Mouse (Mus musculus): Measurements from ENCODE around the gene Pde4d. TPM values are rescaled to one million over a fixed set of nuclear protein-coding genes. Genes with fewer than 3 reads are reported as not detected.

The Pde4d gene
- total and polyA plus RNA-seq, 3 experiments: 3.6 to 71.4 (median 38.5) TPM

GRCm38 (mm10) chr13:109921336-109922038, 1471.7 kb downstream of the Pde4d start:
- DNase-seq: no peak

- peak; percentile 56 for DNase-seq
Observed at GRCm38 (mm10) chr13:109922228-109922627, 1472.5 kb downstream of the Pde4d start.

GRCm38 (mm10) chr13:109922782-109923181, 1473.0 kb downstream of the Pde4d start:
- DNase-seq: no peak

GRCm38 (mm10) chr13:109924771-109925170, 1475.0 kb downstream of the Pde4d start:
- no peak for DNase-seq

GRCm38 (mm10) chr13:109926277-109926920, 1476.7 kb downstream of the Pde4d start:
- DNase-seq: peak; percentile 33

- DNase-seq: no peak
Observed at GRCm38 (mm10) chr13:109927782-109928181, 1478.0 kb downstream of the Pde4d start.

- DNase-seq: peak; percentile 16
Observed at GRCm38 (mm10) chr13:109932688-109933087, 1482.9 kb downstream of the Pde4d start.

- DNase-seq: no peak
Observed at GRCm38 (mm10) chr13:109933554-109933953, 1483.8 kb downstream of the Pde4d start.

GRCm38 (mm10) chr13:109936866-109937265, 1487.1 kb downstream of the Pde4d start:
- no peak for DNase-seq

GRCm38 (mm10) chr13:109944822-109945551, 1495.2 kb downstream of the Pde4d start:
- DNase-seq: no peak

- DNase-seq: peak; percentile 35
Observed at GRCm38 (mm10) chr13:109951466-109951865, 1501.7 kb downstream of the Pde4d start.

- DNase-seq: no peak
Observed at GRCm38 (mm10) chr13:109954189-109954588, 1504.4 kb downstream of the Pde4d start.

- no peak for DNase-seq
Observed at GRCm38 (mm10) chr13:109957953-109958352, 1508.2 kb downstream of the Pde4d start.

GRCm38 (mm10) chr13:109982821-109983443, 1533.2 kb downstream of the Pde4d start:
- DNase-seq: no peak

- DNase-seq: peak; percentile 11
Observed at GRCm38 (mm10) chr13:109985411-109985810, 1535.7 kb downstream of the Pde4d start.

- DNase-seq: peak; percentile 83
Observed at GRCm38 (mm10) chr13:109985892-109986291, 1536.1 kb downstream of the Pde4d start.

GRCm38 (mm10) chr13:109992775-109993505, 1543.2 kb downstream of the Pde4d start:
- DNase-seq: peak; percentile 91

GRCm38 (mm10) chr13:109994240-109994764, 1544.6 kb downstream of the Pde4d start:
- DNase-seq: no peak

GRCm38 (mm10) chr13:110002081-110002480, 1552.3 kb downstream of the Pde4d start:
- DNase-seq: no peak
